Mouse (Mus musculus) lung, postnatal 0 days (tissue): ENCODE data around the gene Atp1b1.

Experiments used
- CTCF ChIP-seq: IDR thresholded peaks from 2 replicates; pipeline ENCODE4 v1.5.1; 2016; ENCODE audit warnings: antibody characterized with exemption, mild to moderate bottlenecking
- EP300 ChIP-seq: IDR thresholded peaks from 2 replicates; pipeline ENCODE4 v1.6.1; 2016; ENCODE audit warnings: antibody characterized with exemption, mild to moderate bottlenecking, control low read depth

GRCm38 (mm10) chr1:164455614-164456013, 2.5 kb downstream of the Atp1b1 start:
- TF ChIP-seq CTCF (peak; percentile 60), EP300 (no peak)
